8 mouse cellular contexts compared by ENCODE assay signal in genomic region chr13:56197473-56198266, GRCm38 (mm10). TPM values are rescaled to one million over a fixed set of nuclear protein-coding genes. Genes with fewer than 3 reads are reported as not detected.
A peak's percentile ranks its signal among the peaks of the same experiment; 100 is the strongest.
DNase-seq lines count a peak whose midpoint lies in the region; ATAC-seq and TF ChIP-seq lines count a peak whose summit lies in the region.

No protein-coding gene starts in this region.

- H3K9ac ChIP-seq in ES-E14 (ENCODE audit: insufficient read depth, low read depth, low read length, poor library complexity, severe bottlenecking) = no peak overlapping the region
- H3K9ac ChIP-seq in forebrain, embryonic 13.5 days = no peak overlapping the region
- no peak overlapping the region for H3K9ac ChIP-seq in lung, embryonic 16.5 days (ENCODE audit: low read length)

- H3K4me1 ChIP-seq in ES-E14 (ENCODE audit: control insufficient read depth in 2 of 2, insufficient read depth in 2 of 2, low read length in 2 of 2, poor library complexity in 1 of 2) = peaks cover 5% of the 10 kb centered on the region in 2 experiments; a peak in 3 of 4 replicates
- H3K4me1 ChIP-seq in forebrain, embryonic 13.5 days = peaks cover 21% of the 10 kb centered on the region
- H3K4me1 ChIP-seq in lung, embryonic 16.5 days (replicated peaks; ENCODE audit: control insufficient read depth, insufficient read depth, low read length) = no peaks in the 10 kb centered on the region

- in situ Hi-C loops in ES-E14 (cut with MboI; ENCODE audit: low sequenced_read_pairs in 2 of 2, unreplicated experiment in 2 of 2) = loop anchor here in 1 of 2 experiments (10.0 kb wide), 1 partner anchor 47 kb away; no protein-coding TSS in a partner anchor

- H3K4me2 ChIP-seq in forebrain, embryonic 13.5 days = no peak overlapping the region
- H3K4me2 ChIP-seq in lung, embryonic 16.5 days (ENCODE audit: low read depth, low read length) = peak overlapping the region; percentile 34

- no peaks in the 10 kb centered on the region for H3K36me3 ChIP-seq in ES-E14 (ENCODE audit: control insufficient read depth, insufficient read depth, low read length, poor library complexity, severe bottlenecking)
- no peaks in the 10 kb centered on the region for H3K36me3 ChIP-seq in forebrain, embryonic 13.5 days (ENCODE audit: poor library complexity, severe bottlenecking)
- H3K36me3 ChIP-seq in lung, embryonic 16.5 days (ENCODE audit: control insufficient read depth, insufficient read depth, low read length) = no peaks in the 10 kb centered on the region

- no peak overlapping the region for H3K27ac ChIP-seq in ES-E14 (ENCODE audit: insufficient read depth, low read depth, low read length, poor library complexity, severe bottlenecking)
- H3K27ac ChIP-seq in forebrain, embryonic 13.5 days = no peak overlapping the region
- H3K27ac ChIP-seq in lung, embryonic 16.5 days (ENCODE audit: low read length) = no peak overlapping the region

- peaks cover 21% of the 10 kb centered on the region for H3K27me3 ChIP-seq in forebrain, embryonic 13.5 days
- peaks cover 7% of the 10 kb centered on the region; the same call in 1 of the 2 replicates for H3K27me3 ChIP-seq in lung, embryonic 16.5 days (ENCODE audit: control insufficient read depth, insufficient read depth, low read depth, low read length)

- DNase-seq in ES-E14 (ENCODE audit: low read depth, low spot score) = peak; percentile 94
- DNase-seq in c-Kit-positive CD71-positive TER-119-positive erythroid progenitor cells, embryonic 14.5 days (ENCODE audit: low spot score) = peak; percentile 82
- peak; percentile 82 to 89 for DNase-seq in layer of hippocampus, adult 8-10 months (ENCODE audit: low spot score in 2 of 2)
- DNase-seq in ovary, postnatal 36 days (ENCODE audit: low spot score) = peak; percentile 84
- DNase-seq in thymus, postnatal 14 days = peak; percentile 91

- H3K4me3 ChIP-seq in ES-E14 (ENCODE audit: insufficient read depth in 1 of 2, low read depth in 1 of 2, low read length in 2 of 2, poor library complexity in 1 of 2, severe bottlenecking in 1 of 2) = no peak overlapping the region
- no peak overlapping the region for H3K4me3 ChIP-seq in forebrain, embryonic 13.5 days
- H3K4me3 ChIP-seq in lung, embryonic 16.5 days (ENCODE audit: low read length) = no peak overlapping the region

- 11% methylated on average over 15 of the region's 15 CpGs for WGBS in forebrain, embryonic 13.5 days
- 8% methylated on average over 15 of the region's 15 CpGs for WGBS in lung, embryonic 16.5 days

- ATAC-seq in forebrain, embryonic 13.5 days = peak; percentile 78
- peak; percentile 88 to 95 for ATAC-seq in hematopoietic stem cell, adult 5-6 weeks (replicated peaks in 1 of 2; ENCODE audit: insufficient read depth in 1 of 2, low FRiP score in 2 of 2, low TSS enrichment in 1 of 2, low read depth in 1 of 2, poor library complexity in 2 of 2, severe bottlenecking in 2 of 2)
- peak; percentile 87 for ATAC-seq in lung, embryonic 16.5 days (ENCODE audit: low read depth)

- H3K9me3 ChIP-seq in ES-E14 (ENCODE audit: control insufficient read depth, insufficient read depth, low read depth, low read length) = no peaks in the 10 kb centered on the region
- H3K9me3 ChIP-seq in forebrain, embryonic 13.5 days (replicated peaks) = no peaks in the 10 kb centered on the region
- H3K9me3 ChIP-seq in lung, embryonic 16.5 days (ENCODE audit: control insufficient read depth, low read length) = no peaks in the 10 kb centered on the region

TF ChIP-seq in ES-E14, 5 proteins besides CTCF, POLR2A, EP300 and RAD21:
- TF ChIP-seq CHD2 (IDR thresholded peaks at IDR 0.05; ENCODE audit: low read depth, low read length) (no peak), HCFC1 (IDR thresholded peaks at IDR 0.05; ENCODE audit: borderline replicate concordance, insufficient read depth, low read length) (no peak; the same call in 1 of the 2 replicates), ZC3H11A (IDR thresholded peaks at IDR 0.05; ENCODE audit: borderline replicate concordance, low read depth, low read length) (peak; percentile 97), MAFK (IDR thresholded peaks at IDR 0.05; ENCODE audit: insufficient read depth, low read depth, low read length) (no peak), ZNF384 (IDR thresholded peaks at IDR 0.05; ENCODE audit: low read depth, low read length) (0 out of 2 replicates have a peak, but pooled peaks have one; percentile 25)

RNA-seq across cellular contexts. Expression of gene Tifab, which starts 19.0 kb away (rescaled TPM):
- total RNA-seq in ES-E14 (2012; rRNA removed) = 0.13 TPM in 1 of 2 replicates, not detected in the other
- polyA plus RNA-seq in forebrain, embryonic 13.5 days (2015; fragmentation: Nextera tagmentation; extraction: Ambion mirVana) = 0.52 and 0.53 TPM in 2 replicates
- 5.0 and 9.5 TPM in 2 replicates for total RNA-seq in hematopoietic stem cell, adult 5-6 weeks (2017)
- 1 to 10 TPM; 1.6 to 7.4 (median 3.9) TPM for total RNA-seq in layer of hippocampus, adult 8-10 months (2022)
- 4.0 and 4.8 TPM in 2 replicates for polyA plus RNA-seq in lung, embryonic 16.5 days (2015; fragmentation: Nextera tagmentation; extraction: Ambion mirVana)

RNA-seq across cellular contexts. Expression of gene Neurog1, which starts 54.3 kb away (rescaled TPM):
- total RNA-seq in ES-E14 (2012; rRNA removed) = 0.45 and 0.48 TPM in 2 replicates
- polyA plus RNA-seq in forebrain, embryonic 13.5 days (2015; fragmentation: Nextera tagmentation; extraction: Ambion mirVana) = 13.0 and 13.1 TPM in 2 replicates
- not detected in 2 replicates for total RNA-seq in hematopoietic stem cell, adult 5-6 weeks (2017)
- under 1 TPM in 2 of 4 experiments, not detected in 2; 0.18 to 0.29 TPM for total RNA-seq in layer of hippocampus, adult 8-10 months (2022)
- not detected in 2 replicates for polyA plus RNA-seq in lung, embryonic 16.5 days (2015; fragmentation: Nextera tagmentation; extraction: Ambion mirVana)
